Mouse (Mus musculus) lung, postnatal 4 days (tissue): ENCODE results near the gene Gm10439.
"Not testable (repeated sequence)": the region's sequence is repeated elsewhere in the genome, so short reads cannot be mapped to it uniquely, and the experiment has no call there.

Experiments
- DNase-seq, 2 experiments: peaks; one replicate each; pipeline ENCODE4 v3.0.0; 2021

The Gm10439 gene

DNA sequence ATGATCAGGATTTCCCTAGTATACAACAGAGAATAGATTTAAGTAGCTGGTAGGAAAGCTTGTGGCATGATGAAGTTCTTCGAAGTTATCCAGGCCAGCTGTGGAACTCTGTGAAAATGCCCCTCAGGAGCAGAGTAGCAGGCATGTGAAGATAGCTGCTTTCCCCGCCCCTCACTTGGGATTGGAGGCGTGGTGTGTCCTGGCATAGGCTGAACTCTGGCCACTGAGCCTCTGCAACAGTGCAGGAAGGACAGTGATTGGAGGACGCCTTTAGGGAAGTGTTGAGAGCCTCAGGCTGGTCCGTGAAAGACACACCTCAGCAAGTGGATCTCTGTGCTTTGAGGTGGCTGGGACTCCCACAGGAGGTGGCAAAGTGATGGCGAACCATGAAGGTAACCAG is at the start of gene Gm10439:
Gene Gm10439 (plus strand): TSS at position 301 of the 400 bp plus-strand sequence.
- not testable (repeated sequence) for DNase-seq
